Mouse (Mus musculus) brain, embryonic 14.5 days (tissue): ENCODE results near the gene Ankrd52. TPM values are rescaled to one million over a fixed set of nuclear protein-coding genes. Genes with fewer than 3 reads are reported as not detected.
A peak's percentile ranks its signal among the peaks of the same experiment; 100 is the strongest.

Experiments
- DNase-seq: peaks from one replicate; pipeline ENCODE4 v3.0.0-alpha.2; 2011; ENCODE audit warnings: low read depth
- CTCF ChIP-seq: fragments of 200-500 bp; IDR thresholded peaks from 2 replicates; pipeline ENCODE4 v1.5.1; 2012; ENCODE audit warnings: inconsistent platforms, mild to moderate bottlenecking, moderate library complexity, borderline replicate concordance; ENCODE audit not compliant: insufficient read depth, insufficient read length; ENCODE audit errors: extremely low read depth
- POLR2A ChIP-seq: fragments of 200-500 bp; IDR thresholded peaks from 2 replicates; pipeline ENCODE4 v1.6.1; 2012; ENCODE audit warnings: mild to moderate bottlenecking, inconsistent platforms, borderline replicate concordance; ENCODE audit not compliant: poor library complexity, insufficient read depth, insufficient read length, severe bottlenecking; ENCODE audit errors: extremely low read depth
- polyA plus RNA-seq: library from polyadenylated mRNA; depleted of rRNA; stranded (reverse); fragments of >200 nt; gene quantifications from 2 replicates; pipeline ENCODE4 v1.2.3, GENCODE M21; 2012

Gene Ankrd52
- polyA plus RNA-seq, 1 experiment, result 55.1 TPM

DNA sequence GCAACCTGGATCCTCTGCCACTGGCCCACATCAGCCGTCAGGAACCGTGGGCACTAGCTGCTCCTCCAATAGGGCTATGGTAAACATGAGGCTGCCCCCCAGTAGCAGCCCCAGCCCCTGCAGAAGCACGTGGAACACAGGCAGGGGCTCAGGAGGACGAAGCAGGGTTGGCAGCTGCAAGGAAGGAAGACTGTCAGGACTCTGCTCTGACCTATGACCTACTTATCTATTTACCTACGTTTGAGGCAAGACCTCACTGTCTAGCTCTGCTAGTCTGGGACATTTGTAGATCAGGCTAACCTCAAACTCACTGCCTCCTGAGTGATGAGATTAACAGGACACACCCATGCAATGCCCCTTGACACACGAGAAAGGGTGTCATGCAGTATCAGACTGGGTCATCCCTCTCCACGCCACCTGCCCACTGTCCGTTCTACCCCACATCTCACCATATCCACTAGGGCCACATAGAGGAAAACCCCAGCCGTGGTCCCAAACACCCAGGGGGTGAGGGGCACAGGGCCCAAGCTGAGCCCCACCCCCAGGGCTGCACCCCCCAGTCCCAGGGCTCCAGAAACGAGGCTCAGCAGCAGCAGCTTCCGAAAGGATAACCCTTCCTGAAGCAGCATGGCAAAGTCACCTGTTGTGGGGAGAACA lies 19.2 kb downstream of the Ankrd52 start:
- TF ChIP-seq CTCF (no peak), POLR2A (no peak)
- no peak for DNase-seq

DNA sequence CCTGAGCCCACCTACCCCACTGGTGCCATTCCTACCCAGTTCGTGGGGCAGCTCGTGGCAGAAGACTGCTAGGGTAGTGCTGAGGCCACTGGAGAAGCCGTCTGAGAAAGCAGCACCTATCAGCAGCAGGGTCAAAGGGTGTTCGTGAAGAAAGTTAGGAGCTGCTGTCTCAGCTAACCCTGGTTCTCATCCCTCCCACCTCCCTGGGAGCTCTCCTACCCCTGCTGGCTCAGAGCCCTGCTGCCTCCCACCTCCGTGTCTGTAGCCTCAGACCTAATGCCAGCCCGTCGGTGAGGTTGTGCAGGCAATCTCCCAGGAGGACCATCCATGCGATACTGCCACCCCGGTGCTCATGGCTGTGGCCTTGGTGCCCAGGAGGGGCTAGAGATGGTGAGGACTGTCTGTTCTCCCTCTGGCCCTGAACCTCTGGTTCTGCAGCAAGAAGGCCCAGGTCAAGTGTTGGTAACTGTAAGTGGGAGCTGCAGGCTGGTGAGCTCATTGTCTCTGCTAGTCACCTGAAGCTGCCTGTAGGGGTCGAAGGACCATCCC lies 19.9 kb downstream of the Ankrd52 start:
- TF ChIP-seq CTCF, result no peak
- no peak for TF ChIP-seq POLR2A
- DNase-seq, result no peak

DNA sequence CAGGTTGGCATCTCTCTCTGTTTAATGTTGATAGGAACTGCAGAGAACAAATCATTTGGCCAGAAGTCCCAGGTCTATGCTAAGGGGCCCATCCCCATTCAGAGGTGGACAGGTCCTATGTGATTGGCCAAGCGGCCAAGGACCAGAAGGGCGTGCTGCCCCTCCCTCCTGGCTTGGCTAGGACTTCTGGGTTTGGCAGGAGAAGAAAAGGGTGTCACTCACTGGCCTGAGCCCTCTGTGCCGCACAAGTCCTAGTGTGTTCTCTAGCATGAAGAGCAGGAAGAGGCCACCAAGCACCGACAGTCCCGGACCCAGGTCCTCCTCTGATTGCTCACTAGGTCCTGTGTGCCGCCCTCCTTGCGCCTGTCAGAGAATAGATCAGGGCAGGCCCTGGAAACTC lies 20.6 kb downstream of the Ankrd52 start:
- TF ChIP-seq CTCF, result no peak
- no peak for TF ChIP-seq POLR2A
- no peak for DNase-seq

DNA sequence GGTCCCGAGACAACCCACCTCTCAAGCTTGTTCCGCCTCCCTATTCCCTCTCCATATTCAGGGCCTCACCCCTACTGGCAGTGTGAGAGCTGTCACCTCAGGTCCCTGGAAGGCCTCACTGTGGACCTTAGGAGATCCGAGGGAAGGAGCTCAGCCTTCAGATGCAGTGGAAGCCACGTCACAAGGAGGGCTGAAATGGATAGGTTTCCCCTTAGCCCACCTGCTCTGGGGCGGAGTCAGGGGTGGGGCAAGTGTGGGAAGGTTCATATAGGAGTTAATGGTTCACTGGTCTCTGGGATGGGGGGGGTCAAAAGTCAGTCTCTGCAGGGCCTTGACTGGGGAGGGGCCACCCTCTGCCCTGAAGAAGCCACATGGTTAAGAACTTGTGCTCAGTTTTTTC lies 23.4 kb downstream of the Ankrd52 start:
- DNase-seq, result no peak

DNA sequence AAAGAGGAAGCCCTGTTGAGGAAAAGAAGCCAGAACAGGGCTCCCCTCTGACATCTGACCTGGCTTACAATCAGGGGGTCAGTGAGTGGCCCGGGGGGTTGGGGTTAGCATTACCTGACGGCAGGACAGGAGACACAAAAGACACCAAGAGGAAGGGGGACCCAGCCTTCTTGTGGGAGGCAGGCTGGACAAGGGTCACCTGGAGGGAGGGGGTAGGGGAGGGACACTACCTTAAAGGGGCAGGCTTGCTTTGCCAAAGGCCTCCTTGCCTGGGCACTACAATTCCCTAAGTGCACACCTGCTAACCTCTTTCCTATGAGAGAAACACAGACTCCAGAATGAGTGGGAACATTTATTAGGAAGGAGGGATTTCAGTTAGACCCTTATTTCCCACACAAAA lies 24.1 kb downstream of the Ankrd52 start, which contains the start of gene Slc39a5:
TSS of gene Slc39a5 (minus strand) at position 174 of the 400 bp plus-strand sequence.
- no peak for DNase-seq
- TF ChIP-seq POLR2A (no peak), CTCF (no peak)

More for the DNA sequence above, 23.4 kb downstream of the Ankrd52 start:
- no peak for TF ChIP-seq CTCF
- TF ChIP-seq POLR2A, result no peak

DNA sequence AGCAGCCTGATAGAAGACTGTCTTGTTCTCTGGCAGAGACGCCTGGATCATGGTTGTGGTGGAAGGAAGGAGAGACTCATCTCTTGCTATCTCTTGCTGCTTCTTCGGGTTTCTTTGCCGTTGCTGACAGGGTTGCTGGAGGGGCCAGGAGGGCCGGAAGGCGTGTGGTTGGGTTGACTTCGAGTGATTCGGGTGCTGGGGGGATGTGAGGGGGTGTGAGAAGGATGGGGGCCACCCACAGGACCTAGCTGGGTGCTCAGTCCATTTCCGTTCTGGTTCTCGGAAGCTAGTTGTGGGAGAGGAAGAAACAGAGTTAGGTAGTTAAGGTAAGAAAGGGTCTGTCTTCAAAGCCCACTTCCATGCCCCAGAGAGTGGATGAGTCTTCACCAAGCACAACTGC lies 24.7 kb downstream of the Ankrd52 start:
- no peak for DNase-seq
- TF ChIP-seq CTCF (no peak), POLR2A (no peak)

DNA sequence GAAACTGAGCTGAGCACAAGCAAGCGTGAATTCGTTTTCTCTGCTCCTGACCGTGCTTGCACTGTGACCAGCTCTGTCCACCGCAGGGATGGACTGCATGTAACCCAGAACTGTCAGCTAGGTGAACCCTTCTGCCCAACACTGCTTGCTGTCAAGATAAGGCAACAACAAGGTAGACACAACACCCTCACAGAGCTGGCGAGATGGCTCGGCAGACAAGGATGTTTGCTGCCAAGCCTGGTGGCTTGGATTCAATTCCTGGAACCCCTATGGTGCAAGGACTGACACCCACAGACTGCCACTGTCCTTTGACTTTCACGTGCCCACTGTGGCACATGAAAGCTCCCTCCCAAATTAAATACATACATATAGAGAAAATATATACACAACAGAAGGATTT lies 27.0 kb downstream of the Ankrd52 start:
- no peak for DNase-seq
- no peak for TF ChIP-seq CTCF
- no peak for TF ChIP-seq POLR2A

DNA sequence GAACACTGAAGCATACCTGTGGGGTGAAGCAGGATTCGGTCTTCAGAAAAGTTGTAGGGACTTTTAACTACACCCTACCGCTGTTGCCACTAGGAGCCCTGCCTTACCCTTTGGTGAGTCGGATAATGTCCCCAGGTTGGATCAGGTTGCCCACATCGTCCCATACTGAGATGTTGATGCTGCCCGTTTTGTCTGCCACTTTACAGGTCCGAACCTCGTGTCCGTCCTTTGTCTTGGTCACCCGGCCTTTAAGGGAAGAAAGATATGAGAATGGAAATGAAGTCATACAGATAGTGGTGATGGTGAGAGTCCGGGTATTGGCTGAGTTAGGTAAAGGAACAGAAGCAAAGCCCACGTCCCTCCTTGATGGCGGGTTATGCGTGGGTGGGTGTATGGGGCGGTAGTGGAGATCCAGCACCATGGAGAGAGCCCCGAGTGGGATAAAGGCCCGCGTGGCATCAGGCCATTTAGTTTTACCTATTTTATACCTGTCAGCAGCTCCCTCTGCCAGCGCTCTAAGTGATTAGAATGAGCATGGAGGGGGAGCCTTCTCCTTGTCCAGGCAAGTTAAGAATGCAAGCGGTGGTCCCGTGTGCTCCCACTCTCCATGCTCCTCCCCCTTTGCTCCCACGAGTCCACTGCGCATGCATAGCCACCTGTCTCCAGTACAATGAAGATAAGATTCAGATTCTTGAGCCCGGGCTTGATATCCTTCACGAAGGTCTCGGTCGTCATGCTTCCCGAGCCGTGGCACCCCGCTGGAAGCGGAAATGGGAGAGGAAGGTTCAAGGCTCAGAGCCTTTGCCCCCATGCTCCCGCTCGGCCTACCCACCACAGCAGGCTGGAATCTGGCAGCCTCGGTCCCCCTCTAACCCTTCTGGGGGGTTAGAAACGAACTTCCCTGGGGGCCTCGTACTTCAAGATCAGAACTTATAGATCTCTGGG lies 31.9 kb downstream of the Ankrd52 start:
- peak; percentile 86 for DNase-seq
- TF ChIP-seq POLR2A, result peak; percentile 7; the same call in 1 of the 2 replicates
- TF ChIP-seq CTCF, result no peak

DNA sequence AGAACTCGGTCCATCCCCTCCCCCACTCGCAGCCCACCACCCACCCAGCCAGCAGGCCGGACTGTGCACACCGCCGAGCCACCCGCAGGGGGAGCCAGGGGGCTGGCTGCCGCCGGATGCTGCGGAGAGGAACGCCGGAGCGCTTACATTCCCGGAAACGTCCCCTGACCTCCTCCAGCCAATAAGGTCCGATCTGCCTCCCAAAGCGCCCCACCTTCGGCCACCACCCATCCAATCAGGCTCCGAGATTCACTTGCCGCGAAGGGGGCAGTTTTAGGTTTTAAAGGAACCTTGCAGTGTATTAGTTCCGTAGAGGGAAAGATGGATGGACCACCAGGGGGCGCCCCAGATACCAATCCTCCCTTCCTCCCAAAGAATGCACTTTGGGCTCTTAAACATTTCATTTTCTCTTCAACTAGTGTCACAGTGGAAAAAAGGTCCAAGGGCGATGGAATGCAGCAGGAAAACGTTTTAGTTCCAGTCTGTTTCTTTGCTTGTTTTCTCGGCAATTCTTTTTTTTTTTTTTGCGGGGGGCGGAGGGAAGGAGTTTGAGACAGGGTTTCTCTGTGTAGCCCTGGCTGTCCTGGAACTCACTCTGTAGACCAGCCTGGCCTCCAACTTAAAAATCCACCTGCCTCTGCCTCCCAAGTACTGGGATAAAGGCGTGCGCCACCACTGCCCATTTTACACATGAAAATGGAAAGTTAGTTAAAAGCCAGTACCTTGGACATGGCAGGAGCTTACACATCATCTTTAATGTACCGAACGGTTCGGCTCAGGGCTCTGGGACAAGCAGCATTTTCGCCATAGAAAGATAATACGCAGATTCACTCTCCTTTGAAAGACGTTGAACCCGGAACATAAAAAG lies 33.0 kb downstream of the Ankrd52 start:
- DNase-seq, result peak; percentile 100
- TF ChIP-seq POLR2A (peak; percentile 61), CTCF (peak; percentile 74)

DNA sequence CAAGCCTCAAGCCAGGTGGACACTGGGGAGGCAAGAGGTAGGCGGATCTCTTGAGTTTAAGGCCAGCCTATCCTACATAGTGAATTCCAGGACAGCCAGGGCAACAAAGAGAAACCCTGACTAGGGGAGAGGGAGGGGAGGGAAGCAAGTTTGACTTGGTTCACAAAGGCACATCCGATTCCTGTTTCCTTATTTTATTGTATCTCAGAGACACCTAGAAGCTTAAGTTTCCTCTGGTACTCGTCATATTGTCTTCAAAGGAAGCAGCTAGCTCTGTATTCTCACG lies 33.6 kb downstream of the Ankrd52 start:
- TF ChIP-seq POLR2A (no peak), CTCF (no peak)
- DNase-seq, result no peak
